ENCODE assay signal across 22 mouse cellular contexts in the genomic region with DNA sequence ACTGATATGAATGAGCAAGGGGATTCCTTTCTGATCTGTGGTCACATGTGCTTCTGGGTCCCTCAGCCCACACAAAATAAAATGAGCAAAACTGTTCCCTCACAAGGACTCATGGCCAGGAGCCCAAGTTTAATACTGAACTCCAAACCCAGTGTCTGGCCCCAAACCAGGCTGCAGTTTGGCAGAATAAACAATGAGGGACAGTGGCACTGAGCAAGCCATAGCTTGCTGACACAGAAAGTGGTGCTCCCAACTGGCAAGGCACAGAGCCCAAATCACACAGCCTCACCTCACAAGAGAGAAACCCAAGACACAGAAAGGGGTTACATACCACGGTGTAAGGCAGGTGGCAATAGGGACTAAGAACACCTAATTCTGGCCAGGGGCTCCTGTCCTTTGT.
DNase-seq lines count a peak whose midpoint lies in the region; ATAC-seq and TF ChIP-seq lines count a peak whose summit lies in the region.
"Had no signal": no experiment of that assay in that cellular context is flagged by ENCODE, and none has a peak within 500 bp of the region (broad histone marks: within the 10 kb centered on the region; RNA-seq: fewer than 3 reads in every experiment).

No protein-coding gene starts in this region.

- no peak overlapping the region for H3K9ac ChIP-seq in midbrain, postnatal 0 days (replicated peaks; ENCODE audit: low read length, poor library complexity, severe bottlenecking)
- no peak overlapping the region for H3K9ac ChIP-seq in midbrain, embryonic 16.5 days (ENCODE audit: low read depth, low read length)
- H3K9ac ChIP-seq: forebrain, embryonic 13.5 days; hindbrain, embryonic 12.5 days had no signal

- no peak overlapping the region for H3K4me3 ChIP-seq in midbrain, postnatal 0 days (ENCODE audit: low read depth, low read length)
- no peak overlapping the region for H3K4me3 ChIP-seq in midbrain, embryonic 16.5 days (ENCODE audit: low read depth, low read length)
- H3K4me3 ChIP-seq: forebrain, embryonic 10.5 days; forebrain, embryonic 13.5 days; gastrocnemius, adult 2 months; hindbrain, embryonic 12.5 days had no signal

- ATAC-seq in midbrain, postnatal 0 days (ENCODE audit: low FRiP score), result no peak
- ATAC-seq in midbrain, embryonic 16.5 days, result no peak
- ATAC-seq: CD4-positive, CD25-positive, alpha-beta regulatory T cell, adult 4 months; forebrain, embryonic 13.5 days; forebrain, embryonic 16.5 days; hindbrain, embryonic 16.5 days; inflammation-experienced regulatory T-cells, adult 6 months; intestine, embryonic 16.5 days had no signal

- no peak overlapping the region for H3K4me2 ChIP-seq in midbrain, postnatal 0 days (ENCODE audit: low read depth, low read length, poor library complexity, severe bottlenecking)
- H3K4me2 ChIP-seq in midbrain, embryonic 16.5 days (ENCODE audit: low read length), result no peak overlapping the region
- H3K4me2 ChIP-seq: forebrain, embryonic 13.5 days; heart, embryonic 11.5 days; hindbrain, embryonic 12.5 days had no signal

- TF ChIP-seq POLR2A in brain, embryonic 14.5 days (IDR thresholded peaks at IDR 0.05; ENCODE audit: borderline replicate concordance, extremely low read depth, insufficient read depth, insufficient read length, poor library complexity, severe bottlenecking), result no peak

- no peaks in the 10 kb centered on the region for H3K4me1 ChIP-seq in midbrain, postnatal 0 days (ENCODE audit: insufficient read depth, low read length)
- no peaks in the 10 kb centered on the region for H3K4me1 ChIP-seq in midbrain, embryonic 16.5 days (ENCODE audit: control insufficient read depth, insufficient read depth, low read length)
- H3K4me1 ChIP-seq: forebrain, embryonic 13.5 days had no signal

- TF ChIP-seq CTCF in midbrain, postnatal 0 days (IDR thresholded peaks at IDR 0.05), result no peak
- no peak for TF ChIP-seq CTCF in brain, embryonic 14.5 days (IDR thresholded peaks at IDR 0.05; ENCODE audit: borderline replicate concordance, extremely low read depth, insufficient read depth, insufficient read length)

- H3K9me3 ChIP-seq in midbrain, postnatal 0 days (ENCODE audit: low read length), result no peaks in the 10 kb centered on the region
- no peaks in the 10 kb centered on the region for H3K9me3 ChIP-seq in midbrain, embryonic 16.5 days (replicated peaks; ENCODE audit: control insufficient read depth, low read length, poor library complexity, severe bottlenecking)
- H3K9me3 ChIP-seq: forebrain, embryonic 10.5 days; forebrain, embryonic 13.5 days; hindbrain, embryonic 12.5 days had no signal

- DNase-seq in heart, adult 11 months, result peak; percentile 53
- DNase-seq in heart, adult 18-20 months, result no peak
- peak; percentile 33 for DNase-seq in midbrain, postnatal 0 days (ENCODE audit: low spot score)
- peak; percentile 14 for DNase-seq in brain, embryonic 14.5 days (ENCODE audit: low read depth)
- DNase-seq in gastrocnemius, postnatal 25 days, result no peak
- DNase-seq: adrenal gland, adult 8-10 months; adrenal gland, postnatal 36 days; cerebellum, adult 11 months; cerebellum, adult 8-10 months; gastrocnemius, adult 2 months; gastrocnemius, postnatal 14 days; kidney, adult 18-20 months had no signal

- H3K27me3 ChIP-seq in midbrain, postnatal 0 days (ENCODE audit: insufficient read depth, low read length), result no peaks in the 10 kb centered on the region
- no peaks in the 10 kb centered on the region for H3K27me3 ChIP-seq in midbrain, embryonic 16.5 days (ENCODE audit: control insufficient read depth, insufficient read depth, low read depth, low read length)
- H3K27me3 ChIP-seq: forebrain, embryonic 13.5 days; hindbrain, embryonic 12.5 days had no signal

- no peaks in the 10 kb centered on the region for H3K36me3 ChIP-seq in midbrain, postnatal 0 days (ENCODE audit: insufficient read depth, low read length)
- H3K36me3 ChIP-seq in midbrain, embryonic 16.5 days (ENCODE audit: control insufficient read depth, insufficient read depth, low read length), result no peaks in the 10 kb centered on the region
- H3K36me3 ChIP-seq: forebrain, embryonic 10.5 days; hindbrain, embryonic 12.5 days had no signal

- H3K27ac ChIP-seq in midbrain, postnatal 0 days (ENCODE audit: low read depth, low read length), result no peak overlapping the region
- no peak overlapping the region for H3K27ac ChIP-seq in midbrain, embryonic 16.5 days (ENCODE audit: low read length)
- H3K27ac ChIP-seq: forebrain, embryonic 10.5 days; forebrain, embryonic 13.5 days; gastrocnemius, adult 2 months; hindbrain, embryonic 12.5 days had no signal

- 87% methylated on average over 1 of the region's 1 CpGs for WGBS in midbrain, postnatal 0 days
- WGBS in midbrain, embryonic 16.5 days, result 87% methylated on average over 1 of the region's 1 CpGs

Comparison
In these comparisons a context has a peak if more than half of its experiments do, and no peak if none do; other contexts are left out.
1. DNase-seq: peak in heart, adult 11 months (single experiment), midbrain, postnatal 0 days (single experiment) and brain, embryonic 14.5 days (single experiment); none in heart, adult 18-20 months (0 of 2) and gastrocnemius, postnatal 25 days (single experiment).